Mouse (Mus musculus): ENCODE data around the gene Bend4.

The Bend4 gene

DNA sequence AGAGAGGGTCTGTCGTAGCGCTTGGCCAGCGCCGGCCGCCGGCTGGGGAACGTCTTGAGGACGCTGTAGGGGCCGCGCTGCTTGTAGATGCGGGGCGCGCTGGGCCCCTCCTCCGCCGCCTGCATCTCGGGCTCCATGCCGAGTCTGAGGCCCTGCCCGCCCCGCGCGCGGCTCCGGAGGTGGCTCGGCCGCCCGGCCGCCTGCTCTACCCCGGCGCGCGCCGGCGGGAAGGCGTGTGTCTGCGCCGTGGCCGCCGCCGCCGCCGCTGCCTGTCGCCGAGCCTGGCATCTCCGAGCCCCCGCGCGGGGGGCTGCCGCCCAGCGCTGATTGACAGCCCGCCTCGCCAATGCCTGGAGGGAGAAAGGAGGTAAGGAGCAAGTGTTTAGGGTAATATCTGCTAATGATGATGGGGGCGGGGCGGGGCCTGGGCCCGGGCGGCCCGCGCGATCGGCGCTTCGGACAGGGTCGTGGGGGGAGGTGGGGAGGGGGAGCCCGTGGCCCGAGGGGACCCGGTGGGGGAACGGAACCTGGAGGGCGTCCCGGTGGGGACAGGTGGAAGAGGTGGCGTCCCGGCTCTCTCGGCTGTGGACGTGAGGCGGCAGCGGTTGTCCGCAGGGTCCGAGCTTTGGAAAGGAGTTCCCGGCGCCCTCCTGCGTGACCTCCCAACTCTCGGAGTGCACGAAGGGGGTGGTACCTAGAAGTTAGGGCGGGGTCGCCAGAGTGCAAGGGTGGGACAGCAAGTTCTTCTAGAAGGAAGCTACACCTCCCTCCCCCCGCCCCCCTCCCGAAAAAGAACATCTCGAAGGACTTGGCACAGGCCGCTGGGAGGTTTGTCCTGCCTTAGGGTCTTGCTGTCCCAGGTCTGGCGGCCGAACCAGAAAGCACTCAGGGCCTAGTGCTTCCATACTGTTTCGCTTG is at the start of gene Bend4:
TSS of gene Bend4 (minus strand) at position 868 of the 918 bp plus-strand sequence.
- peak; percentile 87 for DNase-seq (ENCODE audit: low read depth)

DNA sequence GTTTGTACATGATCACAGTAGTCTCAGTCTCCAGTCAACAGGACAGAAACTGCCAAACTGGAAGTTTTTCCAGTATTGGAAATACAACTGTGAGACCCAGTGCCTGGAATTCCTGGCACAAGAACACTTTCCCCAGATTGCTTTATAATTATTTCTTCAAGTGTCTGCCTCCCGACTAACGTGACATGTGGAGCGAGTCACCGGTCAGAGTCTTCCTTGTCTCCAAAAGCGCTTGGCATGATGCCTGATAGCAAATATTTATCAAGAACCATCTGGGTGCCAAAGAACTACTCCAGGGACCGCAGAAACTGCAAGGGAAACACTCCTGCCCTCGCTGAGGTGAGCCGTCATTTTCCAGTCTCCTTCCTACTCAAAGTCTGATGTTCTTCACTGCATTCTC is 45.6 kb upstream of the Bend4 start:
- peak; percentile 13 for DNase-seq (ENCODE audit: low read depth)

DNA sequence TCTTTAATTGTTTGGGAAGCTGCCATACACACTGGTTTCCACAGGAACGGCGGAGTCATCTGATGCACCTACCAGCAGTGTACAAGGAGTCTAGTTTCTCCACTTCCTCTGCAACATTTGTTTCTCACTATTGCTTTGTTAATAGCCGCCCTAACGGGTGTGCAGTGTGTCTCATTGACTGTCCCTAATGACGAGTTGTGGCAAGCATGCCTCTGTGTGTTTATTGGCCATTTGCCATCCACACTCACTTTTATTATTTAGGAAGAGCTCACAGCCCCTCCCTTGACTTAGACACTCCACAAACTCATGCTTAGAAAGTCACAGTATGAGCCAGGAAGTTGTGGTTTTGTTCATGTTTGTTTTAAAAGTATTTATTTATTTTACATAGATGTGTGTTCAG is 45.0 kb upstream of the Bend4 start:
- peak; percentile 37 for DNase-seq (ENCODE audit: low read depth)

DNA sequence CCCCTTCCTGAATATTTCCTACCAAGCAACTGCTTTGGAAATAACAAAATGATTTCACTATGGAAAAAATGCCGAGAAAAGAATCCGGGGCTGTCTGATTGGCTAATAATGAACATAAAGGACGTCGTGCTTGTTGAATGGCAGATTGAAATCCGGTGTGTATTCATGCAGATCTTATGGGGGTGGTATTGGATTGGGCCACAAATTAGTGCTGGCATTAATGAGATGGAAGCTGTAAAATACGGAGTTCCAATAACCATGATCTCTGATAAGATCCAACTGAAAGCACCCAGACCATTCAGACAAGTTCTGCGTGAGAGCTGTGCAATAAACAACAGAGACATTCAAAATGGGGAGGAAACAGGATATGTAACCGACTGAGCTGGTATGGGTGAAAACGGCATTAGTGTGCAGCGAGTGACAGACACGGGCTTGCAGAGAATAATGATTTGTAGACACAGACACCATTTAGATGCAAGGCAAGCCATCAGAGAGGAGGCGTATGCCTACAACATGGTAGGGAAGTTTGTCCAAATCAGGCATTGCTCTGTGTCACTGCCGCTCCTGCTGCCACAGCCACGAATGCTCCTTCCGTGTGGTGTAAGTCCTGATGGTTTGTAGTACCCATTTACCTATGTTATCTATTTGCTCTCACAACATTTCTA is 38.9 kb upstream of the Bend4 start:
- no peak for DNase-seq (ENCODE audit: low read depth)

DNA sequence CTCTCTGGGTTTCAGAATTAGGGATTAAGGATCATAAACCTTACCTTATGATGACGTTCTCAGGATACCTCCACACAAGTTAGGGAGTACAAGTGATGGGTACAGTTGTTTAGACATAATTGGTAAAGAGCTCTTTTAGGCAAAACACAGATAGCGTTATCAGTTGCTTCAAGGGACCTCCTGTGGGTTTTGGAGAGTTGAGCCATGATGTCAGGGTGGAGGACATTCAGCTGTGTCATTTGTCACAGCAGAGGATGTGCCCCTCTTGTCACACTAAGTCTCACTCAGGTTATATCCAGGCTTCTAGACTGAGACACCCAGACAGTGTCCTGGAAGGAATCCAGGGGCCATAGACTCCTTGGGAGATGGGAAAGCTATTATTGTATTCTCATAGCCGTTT is 36.8 kb upstream of the Bend4 start:
- DNase-seq (ENCODE audit: low read depth), result no peak

DNA sequence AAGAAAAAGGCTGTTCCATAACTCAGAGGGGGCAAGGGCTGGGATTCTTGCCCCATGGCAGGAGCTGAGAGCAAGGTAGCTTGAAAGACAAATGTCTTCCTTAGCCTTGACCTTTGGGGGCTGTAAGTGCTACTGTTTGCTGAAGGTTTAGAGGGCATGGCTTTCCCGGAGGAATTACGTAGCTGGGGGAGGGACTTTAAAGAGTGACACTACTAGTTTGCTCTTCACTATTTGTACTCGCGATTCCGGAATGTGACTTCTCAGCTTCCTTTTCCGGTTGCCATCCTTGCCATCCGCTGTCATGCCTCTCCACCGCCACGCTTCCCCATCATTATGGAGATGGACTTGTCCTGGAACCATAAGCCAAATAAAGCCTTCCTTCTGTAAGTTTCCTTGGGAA is 35.5 kb upstream of the Bend4 start:
- no peak for DNase-seq (ENCODE audit: low read depth)

DNA sequence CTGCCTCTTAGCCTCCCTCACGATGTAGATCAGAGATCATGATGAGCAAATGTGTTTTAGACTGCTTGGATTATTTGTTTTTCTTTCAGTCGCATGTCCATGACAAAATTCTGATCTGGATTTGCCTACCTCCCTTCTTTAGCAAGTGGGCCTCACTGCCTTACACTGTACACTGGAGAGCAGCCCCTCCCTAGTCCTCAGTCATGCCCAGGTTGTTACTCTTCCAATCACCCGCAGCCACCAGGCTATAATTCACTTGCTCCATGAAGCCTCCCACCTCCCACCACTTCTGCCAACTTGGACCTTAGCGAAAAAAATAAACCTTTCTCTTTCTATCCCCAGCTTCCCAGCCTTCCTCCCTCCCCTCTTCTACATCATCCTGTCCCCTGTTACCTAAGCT is 34.2 kb upstream of the Bend4 start:
- no peak for DNase-seq (ENCODE audit: low read depth)

DNA sequence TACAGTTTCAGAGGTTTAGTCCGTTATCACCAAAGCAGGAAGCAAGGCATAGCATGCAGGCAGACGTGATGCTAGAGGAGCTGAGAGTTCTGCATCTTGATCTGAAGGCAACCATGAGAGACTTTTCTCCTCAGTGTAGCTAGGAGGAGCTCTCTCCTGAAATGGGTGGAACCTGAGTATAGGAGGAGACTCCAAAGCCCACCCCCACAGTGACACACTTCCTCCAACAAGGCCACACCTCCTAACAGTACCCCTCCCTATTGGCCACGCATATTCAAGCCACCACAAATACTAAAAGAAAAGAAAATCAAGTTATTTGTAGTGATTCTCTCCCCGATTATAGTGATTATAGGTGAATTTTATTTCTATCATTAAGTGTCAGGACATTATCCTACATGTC is 28.7 kb upstream of the Bend4 start:
- DNase-seq (ENCODE audit: low read depth), result peak; percentile 62

DNA sequence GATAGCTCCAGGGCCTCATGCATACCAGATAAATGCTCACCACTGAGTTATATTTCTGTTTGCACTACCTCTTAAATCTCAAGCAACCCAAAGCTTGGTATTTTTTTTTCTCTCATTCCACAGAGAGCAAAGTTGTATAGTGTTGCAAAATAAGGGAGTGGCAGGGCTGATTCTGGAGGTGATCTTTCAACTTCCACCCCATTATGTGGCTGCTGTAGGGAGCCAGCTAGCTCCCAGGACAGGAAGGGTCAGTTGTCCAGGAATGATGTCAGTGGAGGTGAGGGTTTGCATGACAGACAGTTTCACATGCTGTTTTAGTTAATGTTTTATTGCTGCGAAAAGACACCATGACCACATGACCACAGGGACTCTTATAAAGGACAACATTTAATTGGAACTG is 26.2 kb upstream of the Bend4 start:
- DNase-seq (ENCODE audit: low read depth), result no peak

DNA sequence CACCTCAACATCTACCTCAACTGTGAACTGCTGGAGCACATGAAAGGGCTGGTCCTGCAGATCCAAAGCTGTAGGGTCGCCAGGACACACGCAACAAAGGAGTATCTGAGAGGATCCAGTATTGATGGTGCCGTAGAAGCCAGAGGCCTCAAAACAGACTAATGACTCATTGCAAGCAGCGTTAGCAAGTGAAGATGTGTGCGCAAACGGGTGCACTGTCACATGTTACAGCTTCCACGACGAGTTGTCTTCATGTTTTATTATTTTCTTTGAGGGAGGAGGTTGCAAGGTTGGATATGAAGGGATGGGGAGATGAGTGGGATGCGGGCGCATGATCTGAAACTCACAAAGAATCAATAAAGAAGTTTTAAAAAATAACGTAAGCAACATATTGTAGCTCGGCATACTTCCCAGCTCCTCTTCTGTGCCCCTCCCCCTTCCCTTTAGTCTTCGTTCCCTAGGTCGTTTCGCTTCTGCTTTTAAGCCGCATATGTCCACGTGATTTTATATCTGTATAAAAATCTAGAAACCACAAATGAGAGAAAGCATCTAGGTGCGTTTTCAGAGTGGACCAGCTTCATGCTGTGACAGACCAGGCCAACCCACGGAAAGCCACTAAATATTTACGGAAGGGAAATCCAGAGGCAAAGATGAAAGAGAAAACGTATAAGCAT is 22.0 kb upstream of the Bend4 start:
- peak; percentile 36 for DNase-seq (ENCODE audit: low read depth)

DNA sequence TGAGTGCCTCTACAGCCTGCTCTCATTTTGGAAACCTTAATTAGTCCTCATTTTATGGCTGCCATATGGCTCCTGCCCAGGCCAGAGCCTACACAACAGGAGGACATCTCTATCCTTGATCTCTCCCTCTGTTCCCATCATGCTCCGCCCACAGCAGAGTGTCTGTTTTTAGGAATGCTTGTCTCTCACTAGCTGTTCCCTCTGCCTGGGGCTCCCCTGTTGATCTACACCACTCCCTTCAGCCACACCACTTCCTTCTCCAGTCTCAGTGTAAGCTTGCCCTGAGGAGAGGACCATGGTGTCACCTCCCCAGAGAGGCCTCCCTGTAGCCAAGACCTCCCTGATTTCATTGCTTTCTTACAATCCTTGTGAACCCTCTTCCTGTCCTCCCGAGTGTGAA is 18.4 kb upstream of the Bend4 start:
- DNase-seq (ENCODE audit: low read depth), result no peak

DNA sequence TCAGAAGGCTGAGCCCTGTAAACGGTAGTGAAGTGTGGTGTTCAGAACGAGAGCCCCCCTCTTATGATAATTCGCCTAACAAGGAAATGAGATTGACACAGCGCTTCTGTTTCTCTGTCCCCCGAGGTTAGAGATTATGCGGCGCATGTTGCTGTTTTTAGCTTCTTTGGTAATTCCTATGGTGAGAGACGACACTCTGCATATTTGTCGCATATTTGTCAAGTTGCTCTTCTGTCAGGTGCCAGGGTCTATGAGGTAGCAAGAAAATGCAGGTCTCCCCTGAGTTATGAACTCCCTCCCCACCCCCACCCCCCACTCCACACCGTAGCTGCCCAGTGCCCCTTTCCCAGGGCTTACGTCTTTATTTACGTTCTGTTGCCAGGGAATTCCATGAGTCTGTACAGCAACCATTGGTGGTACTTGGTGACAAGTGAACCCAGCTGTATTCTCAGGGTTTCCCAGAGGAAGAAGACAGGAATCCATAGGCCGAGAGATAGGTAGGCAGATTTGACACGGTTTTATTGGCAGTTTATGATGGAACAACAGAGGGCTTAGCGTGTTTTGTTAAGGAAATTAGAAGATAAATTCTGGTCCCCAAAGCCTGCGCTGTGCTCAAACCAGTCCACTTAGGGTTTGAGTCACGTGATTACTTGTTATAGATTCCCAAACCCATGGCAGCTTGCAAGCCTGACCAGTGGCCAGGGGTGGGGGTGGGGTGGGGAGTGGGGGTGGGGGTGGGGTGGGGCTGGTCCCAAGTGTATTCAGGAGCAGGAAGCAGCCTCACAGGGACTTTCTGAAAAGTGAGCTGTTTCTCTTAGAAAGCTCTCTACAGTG is 16.3 kb upstream of the Bend4 start:
- no peak for DNase-seq (ENCODE audit: low read depth)

DNA sequence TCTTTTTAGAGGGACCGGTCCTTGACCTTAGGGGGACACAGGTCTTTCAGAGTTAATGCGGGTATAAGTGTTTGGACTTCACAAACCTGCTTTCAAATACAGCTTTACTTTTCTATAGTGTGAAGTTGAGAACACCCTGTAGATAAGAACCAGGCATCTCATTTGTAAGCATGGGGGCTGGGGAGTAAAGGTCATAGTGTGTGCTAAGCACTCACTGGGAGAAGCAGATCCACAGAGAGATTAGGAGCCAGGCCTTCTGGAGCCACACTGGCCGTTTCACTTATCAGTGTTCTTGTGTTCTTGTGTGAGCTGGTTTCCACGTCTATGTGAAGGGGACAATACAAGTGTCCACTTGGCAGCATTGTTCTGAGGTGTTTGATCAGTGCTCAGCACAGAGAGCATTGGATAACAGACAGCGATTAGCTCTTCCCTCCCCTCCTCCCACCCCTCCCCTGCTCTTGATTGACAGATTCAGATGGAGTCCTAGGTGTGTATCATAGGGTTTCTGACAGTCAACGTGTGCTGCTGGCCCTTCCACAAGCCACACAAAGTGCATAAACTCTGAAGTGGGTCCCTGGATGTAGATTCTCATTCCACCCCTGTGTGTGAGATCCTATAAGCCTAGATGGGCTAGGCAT is 14.8 kb upstream of the Bend4 start:
- no peak for DNase-seq (ENCODE audit: low read depth)

DNA sequence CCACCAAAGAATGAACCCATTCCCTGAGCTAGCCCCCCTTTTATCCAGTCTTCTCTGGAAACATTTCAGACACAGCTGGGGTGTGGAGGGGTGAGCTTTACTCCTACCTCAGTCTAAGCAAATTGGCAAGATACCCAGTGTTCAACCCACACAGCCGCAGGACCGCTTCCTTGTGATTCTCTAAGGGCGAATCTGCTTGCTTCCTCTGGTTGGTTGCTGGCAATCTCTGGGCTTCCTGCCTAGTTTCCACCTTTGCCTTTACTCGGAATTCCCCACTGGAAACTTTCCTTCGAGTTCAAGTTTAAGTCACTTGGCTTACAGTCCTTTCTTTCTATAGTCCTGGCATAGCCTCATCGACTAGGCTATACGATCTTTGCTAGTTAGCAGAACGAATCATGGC is 12.5 kb upstream of the Bend4 start:
- no peak for DNase-seq (ENCODE audit: low read depth)

DNA sequence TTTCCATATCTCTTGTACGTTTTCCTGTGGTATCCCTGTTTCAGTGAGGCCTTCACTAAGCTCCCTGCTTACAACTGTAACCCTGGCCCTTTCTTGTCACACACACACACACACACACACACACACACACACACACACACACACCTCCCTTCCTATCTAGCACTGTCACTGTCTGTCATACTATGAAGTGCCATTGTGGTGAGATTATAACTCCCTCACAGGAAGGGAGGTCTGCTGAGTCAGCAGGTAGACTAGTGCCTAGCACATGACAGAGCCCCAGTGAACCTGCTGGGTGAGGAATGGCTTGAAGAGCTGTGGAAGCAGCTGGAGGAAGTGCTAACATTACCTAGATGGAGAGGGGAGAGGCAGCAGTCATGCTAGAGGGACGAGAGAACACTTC is 9.3 kb upstream of the Bend4 start:
- DNase-seq (ENCODE audit: low read depth), result peak; percentile 94

DNA sequence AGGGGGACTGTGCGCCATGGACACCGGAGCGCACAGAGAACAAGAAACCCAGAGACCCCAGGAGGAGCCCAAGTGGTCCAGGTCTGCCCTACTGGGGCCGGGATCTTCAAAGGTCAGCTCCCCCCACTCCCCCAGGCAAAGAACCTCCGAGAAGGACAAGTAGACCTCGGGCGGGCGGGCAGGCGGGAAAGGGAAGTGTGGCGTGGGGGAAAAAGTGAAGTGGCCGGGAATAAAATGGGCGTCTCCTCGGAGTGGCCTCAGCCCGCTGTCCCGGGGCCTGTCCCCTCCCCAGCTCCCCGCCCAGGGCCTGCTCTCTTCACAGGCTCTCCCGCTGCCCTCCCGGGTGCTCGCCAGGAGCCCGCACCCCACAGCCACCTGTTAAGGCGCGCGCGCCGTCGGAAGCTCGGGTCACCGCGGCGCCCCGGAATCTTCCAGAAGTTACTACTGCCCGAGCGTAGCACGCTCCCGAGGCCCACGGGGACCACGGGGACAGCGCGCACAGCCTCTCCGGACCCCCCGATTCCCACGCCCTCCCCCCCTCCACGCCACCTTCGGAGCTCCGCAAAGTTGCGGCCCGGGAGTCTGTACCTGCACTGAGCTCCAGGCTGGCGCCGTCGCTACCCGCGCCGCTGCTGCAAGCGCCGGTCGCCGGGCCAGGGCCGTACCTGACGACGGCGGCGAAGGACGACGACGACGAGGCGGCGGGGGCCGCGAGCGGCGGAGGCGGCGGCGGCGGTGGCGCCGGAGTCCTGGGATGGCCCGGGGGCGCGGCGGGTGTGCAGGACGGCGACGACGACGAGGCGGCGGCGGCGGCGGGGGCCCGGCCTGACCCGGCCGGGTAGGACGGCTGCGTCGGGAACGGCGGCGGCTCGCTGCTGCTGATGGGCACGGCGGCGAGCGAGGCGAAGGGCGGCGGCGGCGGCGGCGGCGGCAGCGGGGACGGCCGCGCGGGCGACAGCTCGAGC is 1.4 kb downstream of the Bend4 start:
- DNase-seq (ENCODE audit: low read depth), result no peak

DNA sequence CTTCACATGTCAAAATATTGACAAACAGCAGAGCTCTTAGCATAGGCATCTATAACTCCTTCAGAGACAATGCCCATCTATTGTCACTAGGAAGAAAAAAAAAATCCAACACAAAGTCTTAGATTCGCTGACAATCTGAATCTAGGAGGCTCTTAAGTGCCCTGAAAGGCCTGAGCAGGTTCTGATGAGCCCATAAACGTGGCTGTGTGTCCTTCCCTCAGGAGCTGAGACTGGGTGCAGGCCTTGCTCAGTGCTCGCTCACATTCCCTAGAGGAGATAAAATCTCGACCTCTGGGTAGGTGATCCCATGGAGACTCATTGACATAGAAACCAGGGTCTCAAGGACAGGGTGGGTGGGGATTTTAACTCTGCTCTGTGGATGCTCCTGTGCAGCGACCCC is 2.1 kb downstream of the Bend4 start:
- no peak for DNase-seq (ENCODE audit: low read depth)

DNA sequence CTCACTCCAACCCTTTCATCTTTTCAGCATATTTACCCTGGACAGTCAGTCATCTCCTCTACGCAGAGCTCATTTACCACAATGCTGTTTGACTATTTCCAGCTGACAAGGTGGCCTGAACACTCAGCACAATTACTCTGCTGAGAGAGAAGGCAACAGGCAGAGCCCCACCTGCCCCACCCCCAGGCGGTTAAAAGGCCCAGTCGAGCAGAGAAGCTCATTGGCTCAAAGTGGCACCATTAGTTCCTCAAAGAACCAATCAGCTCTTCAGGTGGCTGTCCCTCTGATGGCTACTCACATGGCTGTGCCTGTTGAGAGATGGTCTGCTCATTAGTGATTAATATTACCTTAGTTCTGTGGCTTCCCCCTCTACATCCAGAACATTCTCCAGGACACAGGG is 3.5 kb downstream of the Bend4 start:
- DNase-seq (ENCODE audit: low read depth), result peak; percentile 48

DNA sequence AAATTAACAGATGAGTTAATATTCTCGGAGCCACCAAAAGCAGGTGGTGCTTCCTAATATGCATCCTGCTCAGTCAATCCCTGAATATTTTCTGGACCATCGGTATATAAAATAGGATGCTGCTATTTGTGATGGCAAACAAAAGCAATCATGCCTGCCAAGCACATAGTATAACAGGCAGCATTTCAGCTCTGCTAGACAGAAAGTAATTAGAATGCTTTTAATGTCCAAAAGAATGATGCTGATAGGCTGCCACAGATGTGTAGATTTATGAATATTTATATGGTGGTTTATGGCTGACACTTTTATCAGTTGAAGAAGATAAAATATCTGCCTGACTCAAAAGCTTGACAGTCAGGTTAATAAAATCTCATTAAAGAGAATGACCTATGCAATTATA is 4.1 kb downstream of the Bend4 start:
- DNase-seq (ENCODE audit: low read depth), result no peak

DNA sequence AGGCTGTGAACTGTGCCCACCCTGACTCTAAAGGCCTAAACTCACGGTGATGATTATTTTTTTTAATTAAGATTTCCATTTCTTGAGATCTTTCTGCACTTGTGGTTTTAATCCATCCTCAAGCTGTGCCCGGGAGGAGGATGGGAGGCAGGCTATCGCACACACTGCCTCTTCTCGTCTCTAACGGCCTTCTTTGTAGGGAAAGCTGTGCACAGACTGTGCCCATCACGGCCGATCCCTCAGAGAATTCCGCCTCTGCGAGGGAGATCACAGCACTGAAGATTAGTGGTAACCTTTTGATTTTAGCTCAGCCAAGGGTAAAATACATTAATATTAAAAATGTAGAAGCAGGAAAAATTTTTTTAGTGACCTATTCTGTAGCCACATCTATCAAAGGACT is 4.8 kb downstream of the Bend4 start:
- no peak for DNase-seq (ENCODE audit: low read depth)
